Mouse (Mus musculus): ENCODE measurements around the gene Pole4. TPM values are rescaled to one million over a fixed set of nuclear protein-coding genes. Genes with fewer than 3 reads are reported as not detected.

The Pole4 gene
- polyA plus RNA-seq, 1 experiment from 2014 or later: 96.4 TPM

DNA sequence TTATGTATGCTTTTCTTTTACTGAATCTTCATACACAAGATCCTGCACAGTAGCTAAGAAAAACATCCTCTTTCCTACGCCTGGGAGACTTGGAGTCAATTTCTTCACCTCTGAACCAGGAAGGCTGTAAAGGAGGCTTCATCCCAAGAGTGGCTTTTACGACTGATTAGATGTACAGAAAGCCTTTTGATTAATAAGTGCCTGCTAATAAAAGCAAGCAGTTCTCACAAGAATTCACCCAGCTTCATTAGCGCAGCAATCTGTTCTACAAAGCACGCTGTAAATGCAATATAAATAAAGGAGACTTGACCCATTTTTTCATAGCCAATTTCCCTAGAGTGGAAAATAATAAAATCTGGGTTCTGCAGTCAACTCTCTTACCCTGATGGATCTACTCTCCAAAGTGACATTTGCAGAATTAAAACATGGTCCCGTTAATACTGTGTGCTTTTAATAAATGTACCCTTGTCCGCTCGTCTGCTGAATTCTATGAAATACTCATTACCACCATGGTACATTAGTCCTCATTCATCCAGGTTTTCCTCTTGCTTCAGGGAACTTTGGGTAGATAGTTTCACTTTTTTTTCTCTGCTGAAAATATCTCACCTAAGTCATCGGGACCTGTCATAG lies 109.6 kb downstream of the Pole4 start:
- DNase-seq (ENCODE audit: low spot score): no peak
- Histone ChIP-seq H3K4me1 (no peaks in the 10 kb centered on the region), H3K27ac (replicated peaks) (no peak overlapping the region), H3K27me3 (ENCODE audit: low read depth, poor library complexity, severe bottlenecking) (no peaks in the 10 kb centered on the region), H3K36me3 (no peaks in the 10 kb centered on the region), H3K4me3 (no peak overlapping the region), H3K9me3 (replicated peaks) (no peaks in the 10 kb centered on the region)
- WGBS: 86% methylated on average over 8 of the region's 8 CpGs

DNA sequence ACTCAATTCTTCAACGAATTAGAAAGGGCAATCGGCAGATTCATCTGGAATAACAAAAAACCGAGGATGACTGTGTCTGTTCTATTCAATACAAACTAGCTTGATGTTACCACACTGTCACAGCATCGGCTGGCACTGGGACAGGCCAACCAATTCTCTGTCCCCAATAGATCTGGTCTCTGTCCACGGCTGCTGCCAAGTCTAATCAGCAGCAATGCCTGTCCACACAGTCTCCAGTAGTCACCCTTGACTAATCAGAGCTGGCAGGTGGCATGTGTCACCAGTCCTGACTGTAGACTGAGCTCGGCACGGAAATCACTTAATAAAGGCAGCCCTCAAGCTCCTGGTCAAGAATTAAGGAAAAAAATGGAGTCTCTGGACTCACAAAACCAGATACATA lies 115.8 kb downstream of the Pole4 start:
- Histone ChIP-seq H3K4me3 (no peak overlapping the region), H3K36me3 (no peaks in the 10 kb centered on the region), H3K4me1 (no peaks in the 10 kb centered on the region), H3K9me3 (replicated peaks) (no peaks in the 10 kb centered on the region), H3K27ac (replicated peaks) (no peak overlapping the region), H3K27me3 (ENCODE audit: low read depth, poor library complexity, severe bottlenecking) (no peaks in the 10 kb centered on the region)
- WGBS: 85% methylated on average over 7 of the region's 7 CpGs
- no peak for DNase-seq (ENCODE audit: low spot score)

DNA sequence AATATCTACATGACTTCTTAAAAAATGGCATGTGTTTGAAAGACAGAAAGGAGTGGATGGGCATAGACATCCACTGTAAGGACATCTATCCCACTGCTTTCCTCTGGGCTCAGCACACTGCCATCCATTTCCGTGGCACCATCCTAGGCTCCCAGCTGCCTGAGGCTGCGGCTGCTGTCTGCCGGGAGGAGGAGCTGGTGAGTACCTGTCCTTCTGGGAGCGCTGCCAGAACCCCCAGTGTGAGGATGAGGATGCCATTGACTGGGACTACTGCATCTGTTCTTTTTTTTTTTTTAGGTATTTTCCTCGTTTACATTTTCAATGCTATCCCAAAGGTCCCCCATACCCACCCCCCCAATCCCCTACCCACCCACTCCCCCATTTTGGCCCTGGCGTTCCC lies 119.8 kb downstream of the Pole4 start:
- H3K36me3 ChIP-seq: no peaks in the 10 kb centered on the region
- no peaks in the 10 kb centered on the region for H3K9me3 ChIP-seq (replicated peaks)
- no peaks in the 10 kb centered on the region for H3K4me1 ChIP-seq
- DNase-seq (ENCODE audit: low spot score): no peak
- no peak overlapping the region for H3K4me3 ChIP-seq
- WGBS: 70% methylated on average over 6 of the region's 6 CpGs
- H3K27me3 ChIP-seq (ENCODE audit: low read depth, poor library complexity, severe bottlenecking): no peaks in the 10 kb centered on the region
- no peak overlapping the region for H3K27ac ChIP-seq (replicated peaks)

DNA sequence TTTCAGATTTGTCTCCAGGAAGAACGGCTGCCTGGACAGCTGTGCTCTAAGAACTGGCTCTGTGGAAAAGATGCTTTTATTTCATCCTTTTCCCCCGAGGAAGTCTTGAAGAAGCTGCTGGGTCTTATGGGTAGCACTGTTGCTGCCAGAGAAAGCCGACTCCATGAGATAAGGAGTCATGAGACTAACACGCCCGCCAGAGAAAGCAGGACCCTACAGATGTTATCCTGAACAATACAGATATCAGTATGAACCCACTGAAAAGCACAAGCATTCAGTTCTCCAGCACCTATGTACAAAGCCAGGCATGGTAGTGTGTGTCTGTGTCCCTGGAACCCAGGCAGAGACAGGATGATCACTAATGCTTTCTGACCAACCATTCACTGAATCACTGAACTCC lies 129.7 kb downstream of the Pole4 start:
- H3K9me3 ChIP-seq (replicated peaks): no peaks in the 10 kb centered on the region
- no peaks in the 10 kb centered on the region for H3K4me1 ChIP-seq
- 89% methylated on average over 5 of the region's 5 CpGs for WGBS
- no peak overlapping the region for H3K27ac ChIP-seq (replicated peaks)
- no peaks in the 10 kb centered on the region for H3K36me3 ChIP-seq
- DNase-seq (ENCODE audit: low spot score): no peak
- no peak overlapping the region for H3K4me3 ChIP-seq
- H3K27me3 ChIP-seq (ENCODE audit: low read depth, poor library complexity, severe bottlenecking): no peaks in the 10 kb centered on the region

Other genes starting within 250 kb of the Pole4 start
- gene Hk2, start 69.1 kb upstream of the Pole4 start, polyA plus RNA-seq (2016; fragmentation: Nextera tagmentation; extraction: Ambion mirVana): 26.4 and 31.4 TPM in 2 replicates
- gene Sema4f, start 234.4 kb upstream of the Pole4 start, polyA plus RNA-seq (2016; fragmentation: Nextera tagmentation; extraction: Ambion mirVana): 2.0 and 2.4 TPM in 2 replicates
- 0.09 and 0.23 TPM in 2 replicates for gene M1ap, start 241.5 kb upstream of the Pole4 start, polyA plus RNA-seq (2016; fragmentation: Nextera tagmentation; extraction: Ambion mirVana)

All from midbrain, embryonic 10.5 days (tissue).